Mouse (Mus musculus): ENCODE data around the gene Acy3.
"Not testable (repeated sequence)": the region's sequence is repeated elsewhere in the genome, so short reads cannot be mapped to it uniquely, and the experiment has no call there.

The Acy3 gene

DNA sequence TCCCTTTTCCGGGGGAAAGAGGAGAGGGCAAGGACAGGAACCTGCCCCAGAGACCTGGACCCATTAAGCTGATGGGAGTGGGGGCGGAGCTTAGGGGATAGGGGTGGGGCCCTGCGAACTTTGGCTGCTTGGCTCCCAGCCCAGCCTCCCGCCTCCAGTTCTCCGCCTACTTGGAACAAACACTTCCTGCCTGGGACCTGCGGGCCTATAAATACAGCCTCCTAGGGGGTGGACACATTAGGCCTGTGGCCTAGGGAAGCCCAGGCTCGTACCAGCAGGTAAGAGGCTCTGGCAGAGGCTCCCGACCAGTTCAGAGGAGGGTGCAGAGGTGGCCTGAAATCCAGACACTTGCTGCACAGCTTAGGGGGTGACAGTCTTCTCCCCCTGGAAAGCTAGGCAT is at the start of gene Acy3:
Gene Acy3 (plus strand): TSS at position 237 of the 400 bp plus-strand sequence.
- no peak for DNase-seq (ENCODE audit: low read depth)

DNA sequence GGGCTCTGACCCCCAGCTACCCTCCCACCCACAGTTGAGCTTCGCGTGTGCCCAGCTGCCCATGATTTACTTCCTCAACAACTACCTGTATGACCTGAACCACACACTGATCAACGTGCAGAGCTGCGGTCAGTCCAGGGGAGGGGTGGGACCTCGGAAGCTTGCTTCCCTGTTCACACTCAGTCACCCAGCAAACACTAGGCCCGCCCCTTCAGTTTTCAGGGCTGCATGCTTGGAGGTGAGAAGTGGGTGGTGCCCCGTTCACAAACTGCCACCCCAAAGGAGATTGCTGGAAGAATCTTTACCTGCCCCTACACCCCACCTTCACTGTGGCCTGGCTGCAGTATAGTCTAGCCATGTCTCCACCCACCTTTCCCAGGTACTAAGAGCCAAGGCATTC is 44.1 kb upstream of the Acy3 start:
- no peak for DNase-seq (ENCODE audit: low read depth)

DNA sequence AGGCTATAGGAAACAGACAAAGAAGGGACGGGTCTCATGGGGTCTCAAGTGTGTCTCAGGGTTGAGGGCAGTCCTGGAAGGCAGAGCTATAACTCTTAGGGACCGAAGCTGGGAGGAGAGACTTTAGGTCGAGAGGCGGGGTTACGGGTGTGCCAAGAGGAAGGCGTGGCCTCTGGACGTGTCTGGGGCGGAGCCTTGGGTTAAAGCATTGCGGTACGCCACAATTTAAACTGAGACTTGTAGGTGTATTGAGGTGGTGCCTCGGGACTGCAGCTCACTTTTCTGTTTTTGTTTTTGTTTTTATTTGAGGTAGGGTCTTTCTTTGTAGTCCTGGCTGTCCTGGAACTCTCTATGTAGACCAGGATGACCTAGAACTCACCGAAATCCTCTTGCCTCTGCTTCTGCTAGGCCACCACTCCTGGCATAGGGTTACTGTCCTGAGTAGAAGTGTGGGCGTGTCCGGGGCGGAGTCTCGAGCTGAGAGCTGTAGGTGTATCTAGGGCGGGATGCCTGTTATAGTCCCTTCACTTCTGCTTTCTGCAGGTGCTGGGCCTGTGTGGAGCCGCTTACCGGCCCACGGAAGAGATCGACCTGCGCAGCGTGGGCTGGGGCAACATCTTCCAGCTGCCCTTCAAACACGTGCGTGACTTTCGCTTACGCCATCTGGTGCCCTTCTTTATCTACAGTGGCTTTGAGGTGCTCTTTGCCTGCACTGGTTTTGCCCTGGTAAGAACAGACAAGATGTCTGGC is 43.2 kb upstream of the Acy3 start:
- no peak for DNase-seq (ENCODE audit: low read depth)

DNA sequence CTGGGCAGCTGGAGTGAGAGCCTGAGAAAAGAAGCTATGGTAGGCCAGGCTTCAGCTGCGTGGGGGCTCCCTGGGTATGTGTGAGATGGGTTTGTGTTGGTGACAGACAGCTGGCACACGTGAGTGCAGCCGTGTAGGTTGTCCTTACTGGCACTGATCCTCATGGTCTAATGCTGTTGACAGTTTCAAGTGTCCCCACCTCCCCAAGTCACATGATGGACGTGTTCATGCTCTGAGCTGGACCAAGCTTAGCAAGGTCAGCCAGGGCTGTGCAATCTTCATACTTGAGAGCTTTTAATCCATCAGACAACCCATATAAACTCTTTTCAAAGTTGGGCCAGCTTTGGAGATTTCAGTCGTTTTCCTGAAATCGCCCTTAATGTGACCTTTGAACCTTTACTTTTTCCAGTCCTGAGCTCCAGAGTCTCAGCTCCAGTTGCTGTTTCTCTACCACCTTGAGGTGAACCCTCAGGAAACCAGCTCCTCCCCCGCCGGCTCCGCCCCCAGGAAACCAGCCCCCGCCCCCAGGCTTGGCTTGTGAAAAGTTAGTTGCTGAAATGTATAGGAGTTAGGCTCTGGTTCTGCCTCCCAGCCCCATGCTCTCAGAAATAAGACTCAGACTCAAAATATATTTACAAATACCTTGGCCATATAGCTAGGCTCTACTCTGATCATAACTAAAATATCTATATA is 40.4 kb upstream of the Acy3 start:
- no peak for DNase-seq (ENCODE audit: low read depth)

DNA sequence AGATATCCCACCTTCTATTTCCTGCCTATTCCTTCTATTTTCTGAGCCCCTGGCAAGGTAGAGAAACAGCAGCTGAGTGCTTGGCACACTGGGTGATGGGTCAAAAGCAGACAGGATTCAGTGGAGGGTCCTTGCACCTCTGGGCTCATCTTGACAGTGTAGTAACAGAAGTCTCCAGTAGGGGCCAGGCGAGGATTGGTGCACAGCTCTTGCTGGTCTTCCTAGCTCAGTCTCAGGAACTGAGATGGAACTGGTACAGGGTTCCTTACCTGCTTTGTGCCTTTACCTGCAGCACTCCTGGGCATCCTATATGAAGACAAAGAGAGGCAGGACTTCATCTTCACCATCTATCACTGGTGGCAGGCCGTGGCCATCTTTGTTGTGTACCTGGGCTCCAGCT is 39.7 kb upstream of the Acy3 start:
- DNase-seq (ENCODE audit: low read depth), result peak; percentile 22

DNA sequence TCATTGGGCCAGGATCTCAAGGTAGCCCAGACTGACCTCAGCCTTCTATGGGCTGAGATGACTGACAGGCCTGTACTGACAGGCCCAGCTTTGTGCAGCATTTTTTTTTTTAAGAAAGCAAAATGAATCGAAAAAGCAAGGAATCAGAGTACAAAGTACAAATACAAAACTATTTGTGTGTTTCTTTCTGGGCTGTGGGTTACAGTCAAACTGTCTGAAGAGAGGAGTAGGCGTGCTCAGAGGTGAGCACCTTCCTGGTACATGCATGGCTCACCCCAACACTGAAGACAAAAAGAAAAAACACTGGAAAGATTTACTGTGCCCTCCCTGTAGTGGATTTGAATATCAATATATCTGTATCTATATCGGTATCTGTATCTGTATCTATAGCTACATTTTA is 38.6 kb upstream of the Acy3 start:
- no peak for DNase-seq (ENCODE audit: low read depth)

DNA sequence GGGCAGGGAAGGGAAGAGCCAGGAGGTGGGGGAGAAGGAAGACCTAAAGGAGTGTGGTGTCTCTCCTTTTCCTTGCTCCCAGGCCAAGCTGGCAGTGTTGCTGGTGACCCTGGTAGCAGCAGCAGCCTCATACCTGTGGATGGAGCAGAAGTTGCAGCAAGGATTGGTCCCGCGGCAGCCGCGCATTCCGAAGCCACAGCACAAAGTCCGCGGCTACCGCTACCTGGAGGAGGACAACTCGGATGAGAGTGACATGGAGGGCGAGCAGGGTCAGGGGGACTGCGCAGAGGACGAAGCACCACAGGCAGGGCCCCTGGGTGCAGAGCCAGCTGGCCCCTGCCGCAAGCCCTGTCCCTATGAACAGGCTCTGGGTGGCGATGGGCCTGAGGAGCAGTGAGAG is 37.8 kb upstream of the Acy3 start:
- no peak for DNase-seq (ENCODE audit: low read depth)

DNA sequence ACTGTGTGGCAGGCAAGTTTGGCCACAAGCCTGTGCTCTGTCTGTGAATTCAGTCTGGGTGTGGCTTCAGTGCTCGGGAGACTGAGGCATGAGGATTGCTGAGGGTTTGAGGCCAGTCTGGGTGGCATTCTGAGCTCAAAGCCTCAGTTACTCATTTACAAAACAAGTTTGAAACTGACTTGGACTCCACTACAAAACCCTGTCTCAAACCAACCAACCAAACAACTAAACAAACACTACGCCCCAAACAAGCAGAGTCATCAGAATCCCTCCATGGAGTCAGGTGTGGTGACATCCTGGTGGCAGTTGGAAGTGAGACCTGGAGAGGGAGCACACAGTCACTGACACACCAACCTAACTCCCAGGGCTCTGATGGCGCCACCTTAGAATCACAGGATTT is 36.0 kb upstream of the Acy3 start:
- no peak for DNase-seq (ENCODE audit: low read depth)

DNA sequence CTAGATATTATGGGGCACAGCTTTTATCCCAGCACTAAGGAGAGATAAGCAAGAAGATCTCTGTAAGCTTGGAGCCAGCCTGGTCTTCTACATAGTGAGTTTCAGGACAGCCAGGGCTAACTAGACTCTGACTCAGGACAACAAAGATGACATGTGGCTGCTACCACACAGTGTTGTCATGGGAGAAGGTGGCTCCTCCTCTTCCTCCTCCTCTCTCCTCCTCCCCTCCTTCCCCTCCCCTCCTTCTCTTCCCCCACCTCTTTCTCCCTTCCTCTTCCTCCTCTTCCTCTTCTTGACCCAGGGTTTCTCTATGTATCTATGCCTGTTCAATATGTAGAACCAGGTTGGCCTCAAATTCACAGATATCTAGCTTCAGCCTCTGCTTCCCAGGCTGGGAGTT is 34.9 kb upstream of the Acy3 start:
- DNase-seq (ENCODE audit: low read depth), result no peak

DNA sequence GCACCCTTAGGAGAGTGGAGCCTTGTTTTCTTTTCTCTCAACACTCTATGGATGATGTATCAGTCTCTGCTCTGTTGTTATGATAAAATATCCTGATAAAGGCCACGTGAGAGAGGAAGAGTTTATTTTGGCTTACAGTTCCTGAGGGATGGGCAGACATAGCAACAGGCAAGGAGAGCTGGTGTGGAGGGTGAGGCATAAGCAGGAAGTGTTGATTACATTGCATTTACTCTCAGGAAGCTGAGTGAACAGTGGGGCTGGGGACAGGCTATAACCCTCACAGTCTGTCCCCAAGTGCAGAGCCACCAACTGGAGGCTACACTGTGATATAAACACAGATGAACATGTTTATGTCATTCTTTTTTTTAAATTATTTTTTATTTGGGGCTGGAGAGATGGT is 34.3 kb upstream of the Acy3 start:
- DNase-seq (ENCODE audit: low read depth), result no peak

DNA sequence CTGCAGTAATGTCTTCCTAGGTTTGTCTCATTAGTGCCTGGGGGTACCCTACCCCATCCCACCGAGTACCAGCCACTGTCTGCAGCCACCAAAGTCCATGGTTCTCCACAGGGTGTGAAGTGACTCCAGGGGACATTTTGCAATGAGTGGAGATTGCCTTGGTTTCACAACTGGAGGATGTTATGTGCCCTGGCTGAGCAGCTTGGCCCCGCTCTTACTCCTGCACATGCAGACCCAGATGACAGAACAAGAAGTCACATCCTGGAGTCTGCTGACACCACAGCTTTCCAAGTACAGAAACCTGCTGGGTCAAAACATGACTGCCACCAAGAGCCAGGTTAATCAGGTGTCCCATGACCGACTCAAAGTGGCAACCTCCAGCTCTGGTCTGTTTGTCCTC is 31.3 kb upstream of the Acy3 start:
- DNase-seq (ENCODE audit: low read depth), result no peak

DNA sequence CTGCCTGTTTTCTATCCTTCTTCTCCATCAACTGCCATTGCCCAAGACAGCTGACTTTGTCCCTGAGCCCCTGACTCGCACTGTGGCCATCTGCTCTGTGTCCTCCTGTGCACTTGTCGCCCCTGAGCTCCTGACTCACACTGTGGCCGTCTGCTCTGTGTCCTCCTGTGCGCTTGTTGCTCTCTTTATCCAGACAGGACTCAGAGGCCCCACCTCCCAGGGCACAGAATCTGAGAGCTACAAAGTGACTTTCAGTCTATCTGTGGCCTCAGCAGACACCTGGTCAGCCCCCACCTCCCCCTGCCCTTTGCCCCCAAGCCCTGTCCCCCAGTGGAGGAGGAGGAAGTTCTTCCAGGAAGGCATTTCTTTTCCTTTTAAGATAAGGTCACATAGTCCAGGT is 30.6 kb upstream of the Acy3 start:
- DNase-seq (ENCODE audit: low read depth), result no peak

DNA sequence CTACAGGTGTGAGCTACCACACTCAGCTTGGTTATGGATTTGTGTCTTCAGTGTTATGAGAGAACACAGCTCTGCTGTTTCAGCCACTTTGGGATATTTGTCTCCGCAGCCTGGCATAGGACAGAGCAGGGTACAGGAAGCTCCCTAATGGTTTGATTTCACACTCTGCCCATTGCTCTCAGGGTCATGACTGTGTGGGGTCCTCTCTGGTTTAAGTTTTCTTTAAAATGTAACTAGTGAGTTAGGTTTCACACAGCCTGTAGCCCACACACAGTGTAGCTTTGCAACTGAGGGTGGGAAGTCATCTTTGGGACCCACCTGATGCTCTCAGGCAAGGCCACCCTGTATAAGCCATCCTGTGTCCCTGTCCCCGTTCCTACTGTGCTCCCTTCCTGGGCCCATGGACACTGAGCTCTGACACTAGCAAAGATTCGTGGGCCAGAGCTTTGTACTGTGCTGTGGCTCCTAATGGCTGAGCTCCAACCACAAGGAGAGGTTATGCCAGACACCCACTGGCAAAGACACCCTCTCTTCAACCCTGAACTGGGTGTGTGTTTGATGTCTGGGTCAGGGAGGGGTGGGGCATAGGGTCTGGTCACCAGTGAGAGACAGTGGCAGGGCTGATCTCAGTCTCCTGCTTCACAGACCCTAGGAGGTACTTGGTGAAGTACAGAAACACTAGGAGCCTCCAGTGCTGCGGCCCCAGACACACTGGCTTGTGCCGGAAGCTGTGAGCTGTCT is 28.9 kb upstream of the Acy3 start:
- not testable (repeated sequence) for DNase-seq (ENCODE audit: low read depth)

DNA sequence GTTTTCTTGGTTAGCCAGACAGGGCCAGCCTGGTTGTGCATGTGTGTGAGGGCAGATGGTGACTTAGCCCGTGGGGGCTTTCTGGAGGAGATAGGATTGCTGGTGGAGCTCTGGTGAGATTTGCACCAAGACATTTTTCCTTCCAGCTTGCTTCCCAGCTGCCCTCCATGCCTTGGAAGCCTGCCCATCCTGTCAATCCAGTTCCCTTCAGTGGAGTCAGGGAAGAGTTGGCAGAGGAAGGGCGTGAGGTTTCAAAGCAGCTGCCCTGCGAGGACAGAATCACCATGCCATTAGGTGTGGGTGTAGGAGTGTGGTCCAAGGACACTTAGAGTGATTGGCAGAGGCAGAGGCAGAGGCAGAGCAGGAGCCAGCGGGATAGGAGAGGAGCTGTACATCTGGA is 27.9 kb upstream of the Acy3 start, which contains the start of gene Aldh3b3:
Gene Aldh3b3 (plus strand): TSS at position 176 of the 400 bp plus-strand sequence.
- DNase-seq (ENCODE audit: low read depth), result no peak

DNA sequence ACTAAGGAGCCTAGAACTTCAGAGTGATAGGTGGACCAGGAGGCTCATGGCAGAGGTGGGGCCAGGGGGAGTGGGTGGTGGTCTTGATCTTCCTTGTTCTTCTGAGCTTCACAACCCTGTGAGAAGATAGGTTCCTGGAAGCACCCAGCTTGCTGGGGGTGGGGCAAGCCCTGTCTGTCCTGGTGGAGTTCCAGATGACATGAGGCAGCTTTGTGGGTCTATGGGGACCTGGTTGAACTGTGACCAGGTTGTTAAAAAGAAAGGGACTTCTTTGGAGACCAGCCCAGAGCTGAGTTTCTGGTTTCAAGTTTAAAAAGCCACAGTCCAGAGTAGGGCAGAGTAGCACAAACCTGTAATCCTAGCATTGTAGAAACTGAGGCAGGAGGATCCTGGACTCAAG is 27.3 kb upstream of the Acy3 start:
- DNase-seq (ENCODE audit: low read depth), result no peak

DNA sequence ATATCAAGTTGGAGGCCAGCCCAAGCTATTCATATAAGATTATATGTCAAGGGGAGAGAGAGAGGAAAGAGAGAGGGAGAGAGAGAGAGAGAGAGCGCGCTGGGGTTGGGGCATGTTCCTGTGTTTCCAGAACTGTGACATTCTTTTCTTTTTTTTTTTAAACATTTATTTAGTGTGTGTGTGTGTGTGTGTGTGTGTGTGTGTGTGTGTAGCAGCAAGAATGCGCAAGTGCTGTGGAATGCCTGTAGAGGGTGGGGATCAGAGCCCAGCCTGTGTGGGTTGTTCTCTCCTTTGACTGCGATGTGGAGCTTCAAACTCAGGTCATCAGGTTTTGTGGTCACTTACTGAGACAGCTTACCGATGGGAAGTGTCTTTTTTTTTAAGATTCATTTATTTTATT is 26.2 kb upstream of the Acy3 start:
- DNase-seq (ENCODE audit: low read depth), result no peak

DNA sequence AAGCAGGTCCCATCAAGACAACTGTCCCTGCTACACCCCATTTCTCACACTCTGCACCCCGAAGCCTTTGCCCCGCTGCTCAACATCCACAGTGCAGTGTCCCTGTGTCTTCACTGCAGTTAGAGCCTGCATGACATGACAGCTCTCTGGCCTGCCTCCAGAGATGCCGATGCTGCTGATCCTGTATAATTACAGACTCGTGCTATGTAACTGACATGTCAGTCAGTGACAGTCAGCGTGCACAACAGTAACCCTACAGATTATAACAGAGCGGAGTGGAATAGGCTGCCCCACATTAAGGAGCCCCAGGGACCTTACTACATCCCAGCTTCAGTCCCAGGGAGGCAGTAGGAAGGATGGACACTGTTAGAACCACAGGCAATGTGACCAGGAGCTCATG is 24.6 kb upstream of the Acy3 start:
- not testable (repeated sequence) for DNase-seq (ENCODE audit: low read depth)

DNA sequence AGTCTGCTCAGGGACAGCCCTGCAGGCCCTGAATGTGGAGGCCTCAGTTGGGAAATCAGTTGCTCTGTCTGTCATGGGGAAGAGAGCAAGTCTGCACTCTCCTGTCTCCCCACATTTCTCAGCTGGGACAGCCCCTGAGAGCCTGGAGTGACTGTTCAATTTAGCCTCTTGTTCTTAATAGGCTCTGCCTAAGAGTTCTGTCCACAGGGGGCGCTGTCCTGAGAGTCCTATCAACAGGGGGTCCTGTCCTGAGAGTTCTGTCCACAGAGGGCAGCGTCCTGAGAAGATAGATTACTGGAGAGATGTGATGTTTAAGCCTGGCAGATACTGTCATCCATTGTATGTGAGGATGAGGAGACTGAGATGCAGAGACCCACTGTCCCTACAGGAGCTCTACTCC is 23.9 kb upstream of the Acy3 start:
- DNase-seq (ENCODE audit: low read depth), result no peak

DNA sequence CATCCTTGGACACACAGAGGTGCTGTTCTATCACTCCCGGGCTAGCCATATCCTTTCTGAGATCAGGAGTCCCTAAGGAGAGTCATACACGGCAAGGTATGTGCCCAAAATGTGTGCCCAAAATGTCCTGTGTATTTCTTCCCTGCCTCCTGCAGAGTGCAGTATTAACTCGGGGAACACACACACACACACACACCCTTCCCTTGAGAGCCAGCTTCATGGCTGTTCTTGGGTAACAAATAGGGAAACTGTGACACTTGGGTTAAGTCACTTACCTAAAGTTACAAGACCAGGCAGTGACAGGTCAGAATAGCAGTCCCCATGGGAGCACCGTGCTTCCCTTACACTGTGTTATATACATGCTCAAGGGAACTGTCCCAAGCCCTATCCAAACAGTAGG is 22.3 kb upstream of the Acy3 start:
- no peak for DNase-seq (ENCODE audit: low read depth)

DNA sequence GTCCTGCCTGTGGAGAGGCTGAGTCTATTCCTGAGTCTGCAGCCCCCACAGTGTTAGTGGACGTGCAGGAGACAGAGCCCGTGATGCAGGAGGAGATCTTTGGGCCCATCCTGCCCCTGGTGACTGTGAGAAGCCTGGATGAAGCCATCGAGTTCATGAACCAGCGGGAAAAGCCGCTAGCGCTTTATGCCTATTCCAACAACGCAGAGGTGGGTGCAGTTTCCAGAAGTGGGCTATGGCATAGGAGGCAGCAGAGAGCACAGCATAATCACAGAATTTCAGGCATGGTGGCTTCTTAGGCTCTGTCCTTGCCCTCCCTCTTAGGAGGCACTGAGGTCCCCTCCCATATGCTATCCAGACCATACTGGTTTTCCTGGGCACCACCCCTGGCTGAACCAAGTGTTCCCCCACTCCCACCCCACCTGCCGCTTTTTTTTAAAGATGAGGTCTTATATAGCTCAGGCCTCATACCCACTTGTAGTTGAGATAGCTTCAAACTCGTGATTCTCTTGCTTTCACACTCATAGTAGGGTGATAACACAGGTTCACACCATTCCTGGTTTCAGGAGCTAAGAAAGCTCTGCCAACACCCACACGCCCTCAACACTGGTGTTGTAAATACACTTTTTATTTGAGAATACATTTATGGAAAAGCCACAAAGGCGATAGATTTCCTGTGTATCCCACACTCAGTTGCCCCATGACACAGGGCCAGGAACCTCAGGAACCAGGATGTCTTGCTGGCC is 19.9 kb upstream of the Acy3 start:
- no peak for DNase-seq (ENCODE audit: low read depth)

DNA sequence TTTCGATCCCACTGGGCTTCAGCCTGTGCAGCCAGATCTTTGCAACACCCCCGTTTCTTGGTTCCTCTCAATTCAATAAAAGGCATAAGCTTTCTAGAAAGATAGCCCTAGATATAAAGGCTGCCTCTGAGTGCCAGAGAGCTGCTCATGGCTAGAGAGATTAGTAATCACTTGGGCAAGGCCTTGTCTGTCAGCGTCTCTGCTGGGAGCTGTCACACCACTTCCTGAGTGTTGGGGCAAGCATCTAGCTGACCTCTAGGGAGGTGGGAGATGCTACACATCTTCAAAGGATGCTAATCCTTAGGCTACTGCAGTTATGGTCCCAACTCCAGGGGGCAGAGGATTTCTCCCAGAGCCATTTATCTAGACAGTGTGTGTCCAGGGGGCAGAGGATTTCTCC is 19.1 kb upstream of the Acy3 start:
- no peak for DNase-seq (ENCODE audit: low read depth)

DNA sequence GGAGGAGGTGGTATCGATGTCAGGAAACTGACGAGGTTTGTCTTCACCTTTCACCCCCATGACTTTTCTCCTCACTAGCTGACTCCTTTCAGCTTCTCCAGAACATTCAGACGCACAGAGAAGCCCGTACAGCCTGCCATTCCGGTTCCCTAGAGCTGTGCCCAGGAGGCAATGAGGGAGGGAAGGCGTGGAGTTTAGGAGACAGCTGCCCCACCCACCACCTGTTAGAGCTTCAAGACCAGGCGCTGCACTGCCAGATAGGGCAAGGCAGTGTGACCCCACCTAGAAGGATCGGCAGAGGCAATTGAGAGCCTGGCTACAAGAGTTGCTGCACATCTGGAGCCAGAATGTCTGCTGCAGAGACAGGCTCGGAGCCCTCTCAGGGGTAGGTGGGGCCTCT is 14.1 kb upstream of the Acy3 start, which contains the start of gene Aldh3b2:
Gene Aldh3b2 (plus strand): TSS at position 100 of the 400 bp plus-strand sequence.
- no peak for DNase-seq (ENCODE audit: low read depth)
